Mouse (Mus musculus) bone marrow, adult 2 months (tissue): ENCODE data around the gene Erich6.

Experiments used
- CTCF ChIP-seq: fragments of 200-500 bp; IDR thresholded peaks from 2 replicates; pipeline ENCODE4 v1.5.1; 2011; ENCODE audit warnings: low read length, control low read depth; ENCODE audit not compliant: control insufficient read depth, insufficient read depth
- POLR2A ChIP-seq: fragments of 200-500 bp; IDR thresholded peaks from 2 replicates; pipeline ENCODE4 v1.6.1; 2011; ENCODE audit warnings: low read depth, mild to moderate bottlenecking, control low read depth, low read length, borderline replicate concordance; ENCODE audit not compliant: control insufficient read depth

DNA sequence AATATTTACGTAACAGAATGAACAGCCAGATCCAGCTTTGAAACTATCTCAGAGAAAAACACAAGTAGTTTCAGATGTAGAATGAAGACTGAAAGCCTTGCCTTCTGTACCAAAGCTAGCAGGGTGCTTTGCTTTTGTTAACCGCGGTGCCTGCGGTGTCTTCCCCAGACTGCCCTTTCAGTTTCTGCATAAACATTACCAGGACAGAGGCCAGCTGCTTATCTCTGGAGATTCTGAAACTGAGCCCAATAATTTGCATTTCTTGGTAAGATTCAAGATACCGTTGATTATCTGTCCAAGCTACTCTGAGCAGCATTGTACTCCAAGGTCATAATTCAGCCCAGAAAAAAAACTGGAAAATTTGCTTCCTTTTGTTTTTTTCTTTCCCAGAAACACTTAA lies 43.4 kb downstream of the Erich6 start:
- TF ChIP-seq CTCF: no peak
- no peak for TF ChIP-seq POLR2A
